In the genomic region with DNA sequence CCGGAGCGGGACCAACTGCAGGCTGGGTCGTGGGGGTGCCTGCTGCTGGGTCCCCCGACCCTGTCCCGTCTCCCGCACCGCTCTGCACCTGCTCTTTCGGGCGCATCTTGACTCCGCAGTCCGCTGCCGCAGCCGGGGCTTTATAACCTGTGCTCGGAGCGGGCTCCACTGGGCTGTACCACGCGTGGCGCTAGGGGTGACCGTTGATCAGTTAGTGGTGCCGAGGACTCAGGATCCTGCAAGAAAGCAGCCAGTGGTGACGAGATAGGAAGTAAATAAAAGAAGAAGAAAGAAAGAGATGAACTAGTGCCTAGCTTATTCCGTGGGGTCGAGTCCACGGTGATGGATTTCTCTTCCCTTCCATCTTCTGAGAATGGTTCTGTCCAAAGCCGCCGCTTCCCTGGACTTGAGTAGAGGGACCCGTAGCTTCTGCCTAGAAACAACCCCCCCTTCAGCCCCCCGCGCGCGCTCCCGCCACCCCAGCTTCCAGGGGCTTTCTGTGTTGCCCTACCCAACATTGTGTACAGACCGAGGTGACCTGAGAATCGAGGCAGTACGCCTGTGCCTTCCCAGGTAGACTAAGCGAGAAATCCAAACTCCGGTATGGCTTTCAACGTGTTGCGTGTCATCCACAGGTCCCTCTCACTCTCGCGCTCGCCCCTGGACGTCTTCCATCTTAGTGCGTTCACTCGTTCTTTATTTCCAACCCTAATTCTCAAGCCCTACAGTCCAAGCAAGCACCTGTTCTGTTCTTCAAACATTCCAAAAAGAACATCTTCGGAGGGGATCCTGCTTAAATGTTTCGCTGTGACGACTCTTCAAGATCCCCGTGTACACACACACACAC, we compare ENCODE assay signal across 8 mouse cellular contexts. TPM values are rescaled to one million over a fixed set of nuclear protein-coding genes. Genes with fewer than 3 reads are reported as not detected.
DNase-seq lines count a peak whose midpoint lies in the region; ATAC-seq lines count a peak whose summit lies in the region.

A gene (minus strand): TSS at position 157 of the 847 bp plus-strand sequence.

- peaks cover 93% of the 10 kb centered on the region for H3K27me3 ChIP-seq in megakaryocyte, embryonic 14.5 days (replicated peaks)

- peaks cover 30% of the 10 kb centered on the region for H3K4me1 ChIP-seq in megakaryocyte, embryonic 14.5 days

- ATAC-seq in activated CD4-positive, CD25-positive, alpha-beta regulatory T cell, adult 4 months, result peak; percentile 50
- ATAC-seq in inflammation-experienced regulatory T-cells, adult 6 months, result peak; percentile 35

- H3K4me3 ChIP-seq in megakaryocyte, embryonic 14.5 days (replicated peaks), result peak within 1 kb of the TSS; percentile 91

- intact Hi-C loops in left cerebral cortex, postnatal 14 days (cut with DNase I), result loop anchor here (5.0 kb wide), 1 partner anchor 116 kb away; a partner anchor contains a TSS

- no peaks in the 10 kb centered on the region for H3K36me3 ChIP-seq in megakaryocyte, embryonic 14.5 days (replicated peaks; ENCODE audit: low read length)

- H3K9me3 ChIP-seq in megakaryocyte, embryonic 14.5 days, result no peaks in the 10 kb centered on the region

- peak; percentile 68 to 79 for DNase-seq in cerebellum, postnatal 4 days (ENCODE audit: low spot score in 2 of 2)
- DNase-seq in gastrocnemius, postnatal 10 days, result peak; percentile 61
- DNase-seq in left cerebral cortex, postnatal 14 days (ENCODE audit: low spot score in 2 of 2), result peak; percentile 66 to 76
- peak; percentile 73 for DNase-seq in right cerebral cortex, adult 18-20 months
- peak; percentile 66 for DNase-seq in urinary bladder, postnatal 25 days (ENCODE audit: low spot score)

RNA-seq across cellular contexts. Expression of the gene that starts here (rescaled TPM):
- under 1 TPM in 1 of 2 experiments, not detected in 1; 0.87 TPM for polyA plus RNA-seq in activated CD4-positive, CD25-positive, alpha-beta regulatory T cell, adult 4 months (2017; shearing (Covaris generic))
- 1 to 10 TPM in 1 of 2 experiments, under 1 TPM in 1; 0.73 to 1.3 TPM for total RNA-seq in gastrocnemius, postnatal 10 days (2021)
- 1 to 10 TPM in 1 of 3 experiments, under 1 TPM in 2; 0.55 to 1.1 (median 0.70) TPM for polyA plus RNA-seq in inflammation-experienced regulatory T-cells, adult 6 months (2017; shearing (Covaris generic))
- total RNA-seq in left cerebral cortex, postnatal 14 days (2021), result 100 to 1,000 TPM in 1 of 2 experiments, 10 to 100 TPM in 1; 94.6 to 151 TPM
- 0.06 TPM in 1 of 2 replicates, not detected in the other for polyA plus RNA-seq in megakaryocyte, embryonic 14.5 days (2012; ENCODE audit: insufficient read depth, low replicate concordance)

Comparison
In these comparisons a context has a peak if more than half of its experiments do, and no peak if none do; other contexts are left out.
1. Peak in every context shown above with its lines: DNase-seq, ATAC-seq and H3K4me3 ChIP-seq.
2. RNA of the gene that starts here (total RNA-seq): 94.6 to 151 TPM in left cerebral cortex, postnatal 14 days; 0.73 to 1.3 TPM in gastrocnemius, postnatal 10 days; every median in the first group is over 10 times any median in the second.
3. Peak in ATAC-seq in activated CD4-positive, CD25-positive, alpha-beta regulatory T cell, adult 4 months; RNA of the gene not detected or under 1 TPM.